Mouse (Mus musculus) monocyte, adult 2 months (primary cell): ENCODE results near the gene Thbs1.
"Not testable (repeated sequence)": the region's sequence is repeated elsewhere in the genome, so short reads cannot be mapped to it uniquely, and the experiment has no call there.

Experiments used
- DNase-seq, 2 experiments: peaks; one replicate each; pipeline ENCODE4 v3.0.0; 2022; ENCODE audit warnings: low spot score in 2 of 2, low read depth in 1 of 2

Thbs1 gene

GRCm38 (mm10) chr2:118147749-118148148 lies 36.1 kb downstream of the Thbs1 start:
- not testable (repeated sequence) for DNase-seq

- DNase-seq, result no peak
These were observed 36.9 kb downstream of the Thbs1 start for GRCm38 (mm10) chr2:118148321-118149142.

GRCm38 (mm10) chr2:118149855-118150563 lies 38.3 kb downstream of the Thbs1 start:
- no peak for DNase-seq

GRCm38 (mm10) chr2:118158095-118158494 lies 46.4 kb downstream of the Thbs1 start:
- DNase-seq, result no peak

- DNase-seq, result no peak
These were observed 47.5 kb downstream of the Thbs1 start for GRCm38 (mm10) chr2:118159126-118159525.

GRCm38 (mm10) chr2:118160547-118160946 lies 48.9 kb downstream of the Thbs1 start:
- DNase-seq, result no peak

- no peak for DNase-seq
These were observed 49.3 kb downstream of the Thbs1 start for GRCm38 (mm10) chr2:118160991-118161390.

- no peak for DNase-seq
These were observed 50.8 kb downstream of the Thbs1 start for GRCm38 (mm10) chr2:118162486-118162885.

GRCm38 (mm10) chr2:118164137-118164536 lies 52.5 kb downstream of the Thbs1 start:
- DNase-seq, result no peak

- DNase-seq, result no peak
These were observed 54.0 kb downstream of the Thbs1 start for GRCm38 (mm10) chr2:118165691-118166090.

- DNase-seq, result no peak
These were observed 56.1 kb downstream of the Thbs1 start for GRCm38 (mm10) chr2:118167731-118168130.

GRCm38 (mm10) chr2:118168225-118168624 lies 56.5 kb downstream of the Thbs1 start:
- DNase-seq, result no peak

GRCm38 (mm10) chr2:118174558-118175383 lies 63.1 kb downstream of the Thbs1 start:
- no peak for DNase-seq
